Mouse (Mus musculus) central nervous system, embryonic 11.5 days (tissue): ENCODE data around the gene Clec4a4. TPM values are rescaled to one million over a fixed set of nuclear protein-coding genes. Genes with fewer than 3 reads are reported as not detected.

Experiments used
- polyA plus RNA-seq: library from polyadenylated mRNA; depleted of rRNA; stranded (reverse); fragments of >200 nt; gene quantifications from 2 replicates; pipeline ENCODE4 v1.2.3, GENCODE M21; 2012; rRNA removed

Clec4a4 gene
- polyA plus RNA-seq = not detected in 2 replicates

DNA sequence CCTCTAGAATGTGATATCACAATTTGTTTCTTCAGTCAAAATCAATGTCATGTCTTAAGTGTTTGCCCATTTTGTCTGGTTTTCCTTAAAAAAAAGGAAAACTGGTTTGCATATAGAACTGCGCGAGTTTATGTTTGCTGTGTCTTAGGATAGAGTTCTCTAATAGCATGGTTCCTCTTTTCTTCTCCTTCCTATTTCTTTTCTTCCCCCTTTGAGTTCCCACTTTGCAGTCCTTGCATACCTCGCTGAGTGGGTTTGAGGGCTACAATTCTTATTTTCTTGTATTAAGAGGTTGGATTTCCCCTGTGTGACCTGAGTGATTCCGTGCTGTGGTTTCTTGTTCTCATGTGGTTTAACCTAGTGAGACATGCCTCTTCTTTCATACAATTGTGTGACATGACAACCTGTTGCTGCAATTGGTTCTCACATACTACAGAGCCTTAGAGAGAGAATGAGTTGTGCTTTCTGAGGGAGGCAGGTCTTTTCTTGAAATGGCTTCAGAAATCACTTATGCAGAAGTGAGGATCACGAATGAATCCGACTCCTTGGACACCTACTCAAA, at the start of gene Clec4a4:
Gene Clec4a4 (plus strand): TSS at position 492 of the 562 bp plus-strand sequence.

DNA sequence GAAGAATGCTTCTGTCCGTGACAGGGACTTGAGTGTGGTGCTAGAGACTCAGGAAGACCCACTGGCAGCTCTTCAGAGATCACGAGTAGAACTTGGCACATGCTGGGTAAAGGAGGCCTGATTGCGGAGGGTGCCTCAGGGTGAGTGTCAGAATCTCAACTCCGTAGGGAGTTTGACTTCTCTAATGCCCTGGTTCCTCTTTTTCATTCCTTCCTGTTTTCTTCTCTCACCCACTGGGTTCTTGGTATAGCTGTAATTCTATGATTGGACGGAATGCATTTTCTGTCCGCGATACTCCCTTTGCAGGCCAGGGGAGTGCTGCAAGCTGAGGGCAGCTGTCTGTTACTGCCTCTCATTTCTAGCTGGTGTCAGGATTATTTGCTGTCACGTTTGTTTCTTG, 37.8 kb upstream of the Clec4a4 start, which contains the start of gene Clec4a3:
Gene Clec4a3 (plus strand): TSS at position 115 of the 400 bp plus-strand sequence.

DNA sequence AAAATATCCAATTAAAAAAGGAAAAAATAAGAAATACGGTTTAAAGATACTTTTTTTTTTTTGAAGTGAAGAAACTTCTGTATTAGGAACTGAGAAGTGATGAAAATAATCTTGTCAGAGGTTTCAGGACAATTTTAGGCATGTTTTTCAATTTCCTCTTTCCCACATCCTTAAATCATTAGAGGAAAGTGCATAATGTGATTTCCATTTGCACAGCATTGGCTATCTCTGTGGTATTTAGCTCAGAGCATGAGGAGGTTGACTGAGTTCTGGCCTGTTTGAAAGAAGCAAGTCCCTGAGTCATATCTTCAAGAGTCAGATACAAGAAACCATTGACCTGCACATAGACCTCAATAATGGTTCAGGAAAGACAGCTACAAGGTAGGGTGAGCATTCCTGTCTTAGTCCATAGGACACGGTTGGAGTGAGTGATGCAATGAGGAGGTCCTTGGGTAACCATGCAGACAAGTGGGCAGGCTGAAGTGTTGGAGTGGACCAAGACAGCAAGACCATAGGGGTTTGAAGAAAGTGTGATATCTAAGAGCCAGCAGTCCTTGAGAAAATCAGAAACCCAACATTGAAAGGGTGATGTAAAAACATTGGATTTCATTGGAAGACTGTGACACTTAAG, 59.7 kb downstream of the Clec4a4 start, which contains the start of gene Clec4b1:
Gene Clec4b1 (plus strand): TSS at position 221 of the 631 bp plus-strand sequence.

Other genes with a start within 250 kb of the Clec4a4 start
- gene Slc2a3, start 188.7 kb upstream of the Clec4a4 start, polyA plus RNA-seq = 14.9 and 19.4 TPM in 2 replicates
- gene Foxj2, start 170.5 kb upstream of the Clec4a4 start, polyA plus RNA-seq = 3.9 and 6.4 TPM in 2 replicates
- 1.1 and 2.0 TPM in 2 replicates for gene C3ar1, start 134.2 kb upstream of the Clec4a4 start, polyA plus RNA-seq
- gene Necap1, start 115.9 kb upstream of the Clec4a4 start, polyA plus RNA-seq = 22.8 and 42.8 TPM in 2 replicates
- gene Clec4a1, start 68.5 kb upstream of the Clec4a4 start, polyA plus RNA-seq = 0.96 and 0.99 TPM in 2 replicates
- 0.25 and 0.30 TPM in 2 replicates for gene Clec4a3, start 37.9 kb upstream of the Clec4a4 start, polyA plus RNA-seq
- gene Clec4b1, start 59.6 kb downstream of the Clec4a4 start, polyA plus RNA-seq = not detected in 2 replicates
- 0.98 and 1.2 TPM in 2 replicates for gene Clec4a2, start 116.1 kb downstream of the Clec4a4 start, polyA plus RNA-seq
- not detected in 2 replicates for gene Clec4b2, start 182.5 kb downstream of the Clec4a4 start, polyA plus RNA-seq
- gene Clec4n, start 239.5 kb downstream of the Clec4a4 start, polyA plus RNA-seq = 0.45 and 0.98 TPM in 2 replicates